Mouse (Mus musculus): Measurements from ENCODE around the gene Adcy1.

DNA sequence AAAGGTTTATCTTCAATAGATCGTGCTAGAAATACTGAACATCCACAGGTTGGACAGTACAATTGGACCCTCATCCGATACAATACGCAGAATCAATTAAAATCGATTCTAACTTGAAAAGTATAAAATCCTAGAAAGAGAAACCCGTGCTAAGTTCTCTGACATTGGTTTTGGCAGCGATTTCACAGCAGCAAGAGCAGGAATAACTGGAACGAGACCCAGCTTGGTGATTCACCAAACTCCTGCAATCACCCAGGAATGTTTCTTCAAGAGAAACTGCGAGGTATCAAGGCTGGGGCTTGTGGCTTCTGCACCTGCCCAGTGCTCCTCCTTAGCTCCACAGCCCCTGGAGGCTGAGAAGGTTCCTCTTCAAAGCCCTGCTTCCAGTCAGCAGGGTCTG, 42.0 kb downstream of the Adcy1 start:
- TF ChIP-seq CTCF (IDR thresholded peaks at IDR 0.05; ENCODE audit: low read depth, low read length) = no peak
- TF ChIP-seq POLR2A (IDR thresholded peaks at IDR 0.05; ENCODE audit: borderline replicate concordance, low read depth, low read length) = no peak

All from bone marrow macrophage, adult 2 months (primary cell).